Mouse (Mus musculus) heart, embryonic 10.5 days (tissue): Measurements from ENCODE around the gene Dedd. TPM values are rescaled to one million over a fixed set of nuclear protein-coding genes. Genes with fewer than 3 reads are reported as not detected.

Source experiments
- DNase-seq: peaks from one replicate; pipeline ENCODE4 v3.0.0-alpha.2; 2017; ENCODE audit warnings: low spot score
- H3K27ac ChIP-seq: fragments of 300-500 bp; sonication (generic); 2 replicates; pipeline ENCODE4 v1.5.1; 2016; ENCODE audit warnings: mild to moderate bottlenecking
- H3K27me3 ChIP-seq: fragments of 300-500 bp; sonication (generic); 2 replicates; pipeline ENCODE4 v1.6.1; 2016; ENCODE audit warnings: mild to moderate bottlenecking; ENCODE audit not compliant: poor library complexity, insufficient read depth, severe bottlenecking
- H3K36me3 ChIP-seq: fragments of 300-500 bp; sonication (generic); 2 replicates; pipeline ENCODE4 v1.6.1; 2016; ENCODE audit warnings: mild to moderate bottlenecking, moderate library complexity
- H3K4me1 ChIP-seq: fragments of 300-500 bp; sonication (generic); 2 replicates; pipeline ENCODE4 v1.6.1; 2016; ENCODE audit warnings: mild to moderate bottlenecking
- H3K4me3 ChIP-seq: fragments of 300-500 bp; sonication (generic); 2 replicates; pipeline ENCODE4 v1.5.1; 2016; ENCODE audit warnings: mild to moderate bottlenecking, moderate library complexity
- H3K9me3 ChIP-seq: fragments of 300-500 bp; sonication (generic); 2 replicates; pipeline ENCODE4 v1.6.1; 2016; ENCODE audit warnings: mild to moderate bottlenecking, moderate library complexity
- whole genome bisulfite sequencing: fragments of 180-500 bp; shearing (Covaris S2); methylation state at CpG from one replicate; pipeline ENCODE4 v1.1.7; 2016; 5-methylcytosine and 5-hydroxymethylcytosine counted together
- polyA plus RNA-seq: library from polyadenylated mRNA; unstranded; fragments of >200 nt; fragmentation: Nextera tagmentation; extraction: Ambion mirVana; gene quantifications from 2 replicates; pipeline ENCODE4 v1.2.1, GENCODE M21; 2016

Dedd gene
- polyA plus RNA-seq, 1 experiment from 2014 or later = 43.8 TPM

GRCm38 (mm10) chr1:171375646-171376097, 46.7 kb downstream of the Dedd start:
- 40% methylated on average over 9 of the region's 9 CpGs for WGBS
- Histone ChIP-seq H3K9me3 (no peaks in the 10 kb centered on the region), H3K4me1 (peaks cover 42% of the 10 kb centered on the region), H3K27me3 (peaks cover 35% of the 10 kb centered on the region), H3K4me3 (no peak overlapping the region), H3K27ac (peak overlapping the region; percentile 62), H3K36me3 (no peaks in the 10 kb centered on the region)
- no peak for DNase-seq

GRCm38 (mm10) chr1:171378298-171378697, 49.4 kb downstream of the Dedd start:
- Histone ChIP-seq H3K27ac (no peak overlapping the region), H3K9me3 (no peaks in the 10 kb centered on the region), H3K4me1 (peaks cover 37% of the 10 kb centered on the region), H3K4me3 (no peak overlapping the region), H3K27me3 (peaks cover 31% of the 10 kb centered on the region), H3K36me3 (no peaks in the 10 kb centered on the region)
- 69% methylated on average over 6 of the region's 6 CpGs for WGBS
- no peak for DNase-seq

GRCm38 (mm10) chr1:171379935-171380599, 51.1 kb downstream of the Dedd start:
- Histone ChIP-seq H3K36me3 (no peaks in the 10 kb centered on the region), H3K4me1 (peaks cover 26% of the 10 kb centered on the region), H3K27ac (no peak overlapping the region), H3K27me3 (peaks cover 44% of the 10 kb centered on the region), H3K4me3 (peak overlapping the region; percentile 47), H3K9me3 (no peaks in the 10 kb centered on the region)
- DNase-seq = peak; percentile 86
- 8% methylated on average over 31 of the region's 31 CpGs for WGBS

GRCm38 (mm10) chr1:171382096-171382620, 53.2 kb downstream of the Dedd start:
- Histone ChIP-seq H3K4me1 (peaks cover 25% of the 10 kb centered on the region), H3K27ac (no peak overlapping the region), H3K36me3 (no peaks in the 10 kb centered on the region), H3K4me3 (no peak overlapping the region), H3K9me3 (no peaks in the 10 kb centered on the region), H3K27me3 (peaks cover 58% of the 10 kb centered on the region)
- no peak for DNase-seq
- 81% methylated on average over 11 of the region's 11 CpGs for WGBS

- Histone ChIP-seq H3K27ac (no peak overlapping the region), H3K36me3 (no peaks in the 10 kb centered on the region), H3K9me3 (no peaks in the 10 kb centered on the region), H3K4me1 (peaks cover 15% of the 10 kb centered on the region), H3K4me3 (no peak overlapping the region), H3K27me3 (peaks cover 56% of the 10 kb centered on the region)
- WGBS = 53% methylated on average over 9 of the region's 9 CpGs
- no peak for DNase-seq
Measured at GRCm38 (mm10) chr1:171384361-171384760, 55.4 kb downstream of the Dedd start.

- no peak for DNase-seq
- Histone ChIP-seq H3K36me3 (no peaks in the 10 kb centered on the region), H3K4me1 (peaks cover 9% of the 10 kb centered on the region), H3K27me3 (peaks cover 49% of the 10 kb centered on the region), H3K9me3 (no peaks in the 10 kb centered on the region), H3K4me3 (no peak overlapping the region), H3K27ac (no peak overlapping the region)
- 65% methylated on average over 9 of the region's 9 CpGs for WGBS
Measured at GRCm38 (mm10) chr1:171385171-171385570, 56.2 kb downstream of the Dedd start.

GRCm38 (mm10) chr1:171387099-171387498, 58.2 kb downstream of the Dedd start:
- 15% methylated on average over 6 of the region's 6 CpGs for WGBS
- Histone ChIP-seq H3K36me3 (no peaks in the 10 kb centered on the region), H3K4me1 (peaks cover 6% of the 10 kb centered on the region; the same call in 1 of the 2 replicates), H3K4me3 (peak overlapping the region; percentile 39), H3K27me3 (peaks cover 35% of the 10 kb centered on the region), H3K27ac (peak overlapping the region; percentile 12; the same call in 1 of the 2 replicates), H3K9me3 (no peaks in the 10 kb centered on the region)
- no peak for DNase-seq

- DNase-seq = no peak
- Histone ChIP-seq H3K4me3 (no peak within 1 kb of the TSS), H3K9me3 (no peaks in the 10 kb centered on the region), H3K27me3 (peaks cover 25% of the 10 kb centered on the region), H3K36me3 (no peaks in the 10 kb centered on the region), H3K4me1 (peaks cover 6% of the 10 kb centered on the region; the same call in 1 of the 2 replicates), H3K27ac (no peak within 1 kb of the TSS)
- WGBS = 76% methylated on average over 15 of the region's 15 CpGs
Measured at GRCm38 (mm10) chr1:171388376-171389102, 59.6 kb downstream of the Dedd start, which contains the start of gene Arhgap30. Gene Arhgap30, plus strand, starts transcription at chr1:171388954.

- no peaks in the 10 kb centered on the region for H3K9me3 ChIP-seq
- no peak for DNase-seq
- H3K4me1 ChIP-seq = peaks cover 6% of the 10 kb centered on the region; the same call in 1 of the 2 replicates
- peaks cover 14% of the 10 kb centered on the region for H3K27me3 ChIP-seq
- 74% methylated on average over 4 of the region's 4 CpGs for WGBS
- no peaks in the 10 kb centered on the region for H3K36me3 ChIP-seq
- H3K4me3 ChIP-seq = no peak overlapping the region
- no peak overlapping the region for H3K27ac ChIP-seq
Measured at GRCm38 (mm10) chr1:171390101-171390500, 61.2 kb downstream of the Dedd start.

Other genes starting within 250 kb of the Dedd start
- gene Cfap126, start 215.2 kb upstream of the Dedd start, polyA plus RNA-seq = 1.6 and 3.7 TPM in 2 replicates
- gene Sdhc, start 178.5 kb upstream of the Dedd start, polyA plus RNA-seq = 361 and 463 TPM in 2 replicates
- gene Mpz, start 178.4 kb upstream of the Dedd start, polyA plus RNA-seq = 0.06 and 0.14 TPM in 2 replicates
- gene Pcp4l1, start 132.9 kb upstream of the Dedd start, polyA plus RNA-seq = 18.0 and 24.4 TPM in 2 replicates
- gene Nr1i3, start 115.2 kb upstream of the Dedd start, polyA plus RNA-seq = 0.14 and 0.28 TPM in 2 replicates
- 41.8 and 53.7 TPM in 2 replicates for gene Tomm40l, start 106.6 kb upstream of the Dedd start, polyA plus RNA-seq
- gene Apoa2, start 104.1 kb upstream of the Dedd start, polyA plus RNA-seq = 16.2 and 315 TPM in 2 replicates
- 4.9 and 12.1 TPM in 2 replicates for gene Fcer1g, start 94.8 kb upstream of the Dedd start, polyA plus RNA-seq
- 2.6 and 2.8 TPM in 2 replicates for gene Adamts4, start 78.7 kb upstream of the Dedd start, polyA plus RNA-seq
- gene Ndufs2, start 77.8 kb upstream of the Dedd start, polyA plus RNA-seq = 390 and 470 TPM in 2 replicates
- gene B4galt3, start 58.8 kb upstream of the Dedd start, polyA plus RNA-seq = 53.3 and 62.4 TPM in 2 replicates
- 57.1 and 59.8 TPM in 2 replicates for gene Ppox, start 48.0 kb upstream of the Dedd start, polyA plus RNA-seq
- gene Usp21, start 41.2 kb upstream of the Dedd start, polyA plus RNA-seq = 58.5 and 74.8 TPM in 2 replicates
- gene Ufc1, start 34.1 kb upstream of the Dedd start, polyA plus RNA-seq = 86.8 and 92.0 TPM in 2 replicates
- gene Nit1, start 16.5 kb downstream of the Dedd start, polyA plus RNA-seq = 37.5 and 39.3 TPM in 2 replicates
- 109 and 150 TPM in 2 replicates for gene Pfdn2, start 16.5 kb downstream of the Dedd start, polyA plus RNA-seq
- 0.87 and 1.3 TPM in 2 replicates for gene Klhdc9, start 31.7 kb downstream of the Dedd start, polyA plus RNA-seq
- 0.38 and 1.3 TPM in 2 replicates for gene Nectin4, start 41.0 kb downstream of the Dedd start, polyA plus RNA-seq
- 0.41 and 0.95 TPM in 2 replicates for gene Arhgap30, start 59.8 kb downstream of the Dedd start, polyA plus RNA-seq
- gene Usf1, start 82.2 kb downstream of the Dedd start, polyA plus RNA-seq = 65.2 and 70.9 TPM in 2 replicates
- 2.6 and 4.0 TPM in 2 replicates for gene Tstd1, start 89.7 kb downstream of the Dedd start, polyA plus RNA-seq
- 76.9 and 78.6 TPM in 2 replicates for gene F11r, start 108.4 kb downstream of the Dedd start, polyA plus RNA-seq
- 10.7 and 10.8 TPM in 2 replicates for gene Alyref2, start 174.3 kb downstream of the Dedd start, polyA plus RNA-seq
- not detected in 2 replicates for gene Itln1, start 206.1 kb downstream of the Dedd start, polyA plus RNA-seq
- 0.13 TPM in 1 of 2 replicates, not detected in the other for gene Cd244a, start 230.0 kb downstream of the Dedd start, polyA plus RNA-seq